Mouse (Mus musculus) myocyte (in vitro differentiated cells): ENCODE data around the gene Pml. TPM values are rescaled to one million over a fixed set of nuclear protein-coding genes. Genes with fewer than 3 reads are reported as not detected.

Experiments
- H3K27me3 ChIP-seq: one replicate; pipeline ENCODE4 v1.6.1; 2011; ENCODE audit not compliant: control insufficient read depth, insufficient read depth, insufficient read length
- H3K36me3 ChIP-seq: one replicate; pipeline ENCODE4 v1.6.1; 2011; ENCODE audit not compliant: control insufficient read depth, insufficient read depth
- H3K4me2 ChIP-seq: one replicate; pipeline ENCODE4 v1.6.1; 2011; ENCODE audit warnings: low read depth, control low read depth
- H3K4me3 ChIP-seq: one replicate; pipeline ENCODE4 v1.5.1; 2011; ENCODE audit warnings: mild to moderate bottlenecking, control low read depth, moderate library complexity
- H3K79me2 ChIP-seq: one replicate; pipeline ENCODE4 v1.6.1; 2011; ENCODE audit not compliant: control insufficient read depth, insufficient read depth
- H3ac ChIP-seq: one replicate; pipeline ENCODE4 v1.6.1; 2011; ENCODE audit not compliant: control insufficient read depth, insufficient read length
- CEBPB ChIP-seq: IDR thresholded peaks from 2 replicates; pipeline ENCODE4 v1.6.1; 2011; ENCODE audit warnings: mild to moderate bottlenecking, moderate library complexity; ENCODE audit not compliant: poor library complexity, insufficient read depth, severe bottlenecking
- E2F4 ChIP-seq: IDR thresholded peaks from one replicate; pipeline ENCODE4 v1.6.1; 2011; ENCODE audit warnings: mild to moderate bottlenecking, control low read depth, moderate library complexity; ENCODE audit not compliant: insufficient read depth
- MAX ChIP-seq: IDR thresholded peaks from one replicate; pipeline ENCODE4 v1.6.1; 2011; ENCODE audit warnings: low read depth, mild to moderate bottlenecking, control low read depth
- MYOD1 ChIP-seq, 3 experiments: IDR thresholded peaks; one replicate each; pipeline ENCODE4 v1.6.1; 2011; ENCODE audit warnings: control low read depth in 2 of 3, low read depth in 2 of 3, mild to moderate bottlenecking in 2 of 3, moderate library complexity in 1 of 3; ENCODE audit not compliant: insufficient read length in 2 of 3, control insufficient read depth in 1 of 3
- MYOG ChIP-seq, 3 experiments: IDR thresholded peaks; one replicate each; pipeline ENCODE4 v1.6.1; 2011; ENCODE audit warnings: control low read depth in 2 of 3, low read depth in 2 of 3, mild to moderate bottlenecking in 2 of 3; ENCODE audit not compliant: insufficient read length in 2 of 3, control insufficient read depth in 1 of 3, insufficient read depth in 1 of 3
- POLR2A ChIP-seq: IDR thresholded peaks from one replicate; pipeline ENCODE4 v1.6.1; 2011; ENCODE audit warnings: low read depth, mild to moderate bottlenecking, control low read depth, moderate library complexity; ENCODE audit not compliant: insufficient read length
- POLR2AphosphoS2 ChIP-seq: IDR thresholded peaks from one replicate; pipeline ENCODE4 v1.6.1; 2011; ENCODE audit warnings: low read depth, control low read depth; ENCODE audit not compliant: insufficient read length
- REST ChIP-seq: IDR thresholded peaks from one replicate; pipeline ENCODE4 v1.6.1; 2011; ENCODE audit warnings: mild to moderate bottlenecking, control low read depth, moderate library complexity; ENCODE audit not compliant: insufficient read depth, insufficient read length
- SRF ChIP-seq: IDR thresholded peaks from one replicate; pipeline ENCODE4 v1.6.1; 2011; ENCODE audit warnings: low read depth; ENCODE audit not compliant: control insufficient read depth, insufficient read length
- TCF12 ChIP-seq: IDR thresholded peaks from one replicate; pipeline ENCODE4 v1.6.1; 2011; ENCODE audit warnings: mild to moderate bottlenecking, control low read depth; ENCODE audit not compliant: poor library complexity, insufficient read depth, severe bottlenecking
- TCF3 ChIP-seq: IDR thresholded peaks from one replicate; pipeline ENCODE4 v1.6.1; 2011; ENCODE audit warnings: low read depth, control low read depth; ENCODE audit not compliant: insufficient read length
- USF1 ChIP-seq: IDR thresholded peaks from one replicate; pipeline ENCODE4 v1.6.1; 2011; ENCODE audit warnings: low read depth, mild to moderate bottlenecking, control low read depth, moderate library complexity
- polyA plus RNA-seq: library from polyadenylated mRNA; unstranded; fragments of >200 nt; fragmentation: generic; extraction: Trizol; gene quantifications from one replicate; pipeline ENCODE4 v1.2.1, GENCODE M21; 2012; ENCODE audit warnings: missing spikeins

Pml gene
- polyA plus RNA-seq, 1 experiment: 15.5 TPM

GRCm38 (mm10) chr9:58241780-58242485 is 7.7 kb downstream of the Pml start:
- Histone ChIP-seq H3K79me2 (peaks cover 66% of the 10 kb centered on the region), H3K4me2 (peak overlapping the region; percentile 42), H3K4me3 (no peak overlapping the region), H3K27me3 (no peaks in the 10 kb centered on the region), H3ac (no peak overlapping the region), H3K36me3 (no peaks in the 10 kb centered on the region)
- no peak for TF ChIP-seq POLR2AphosphoS2
- no peak for TF ChIP-seq POLR2A
- TF ChIP-seq MAX: no peak
- no peak for TF ChIP-seq TCF12
- TF ChIP-seq TCF3: no peak
- TF ChIP-seq SRF: no peak
- no peak for TF ChIP-seq REST
- TF ChIP-seq MYOG (IDR thresholded peaks at IDR 0.05; ENCODE audit: control insufficient read depth in 1 of 3, insufficient read depth in 1 of 3, insufficient read length in 2 of 3, low read depth in 2 of 3): no peak
- no peak for TF ChIP-seq USF1
- TF ChIP-seq MYOD1 (IDR thresholded peaks at IDR 0.05; ENCODE audit: control insufficient read depth in 1 of 3, insufficient read length in 2 of 3, low read depth in 2 of 3): no peak
- no peak for TF ChIP-seq CEBPB
- no peak for TF ChIP-seq E2F4

GRCm38 (mm10) chr9:58234502-58235015 is 15.0 kb downstream of the Pml start:
- TF ChIP-seq POLR2A (no peak), E2F4 (no peak), TCF12 (no peak)
- H3K79me2 ChIP-seq: peaks cover 10% of the 10 kb centered on the region
- H3K27me3 ChIP-seq: no peaks in the 10 kb centered on the region
- no peak overlapping the region for H3ac ChIP-seq
- H3K36me3 ChIP-seq: peaks cover 10% of the 10 kb centered on the region
- no peak overlapping the region for H3K4me3 ChIP-seq
- no peak overlapping the region for H3K4me2 ChIP-seq

DNA sequence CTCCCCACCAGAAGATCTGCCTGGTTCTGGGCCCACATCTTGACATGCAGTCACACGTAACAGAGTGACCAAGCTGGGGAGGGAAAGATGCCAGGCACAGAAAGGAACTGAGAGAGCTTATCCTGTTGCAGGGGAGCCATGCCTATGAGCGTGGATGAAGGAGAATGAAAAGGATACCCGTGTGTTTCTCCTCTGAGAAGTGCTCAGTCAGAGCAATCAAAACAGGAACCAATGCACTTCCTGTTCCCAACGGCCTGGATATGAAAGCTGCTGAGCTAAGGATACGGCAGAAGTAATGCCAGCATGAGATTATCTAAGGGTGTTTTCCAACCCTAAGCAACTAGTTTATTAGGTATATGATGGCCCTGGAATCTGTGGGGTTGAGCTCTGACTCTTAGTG is 17.2 kb downstream of the Pml start:
- Histone ChIP-seq H3K4me2 (no peak overlapping the region), H3ac (no peak overlapping the region), H3K27me3 (no peaks in the 10 kb centered on the region), H3K4me3 (no peak overlapping the region), H3K79me2 (no peaks in the 10 kb centered on the region), H3K36me3 (peaks cover 19% of the 10 kb centered on the region)
- TF ChIP-seq POLR2A (no peak), TCF3 (no peak), REST (no peak), USF1 (no peak), MYOD1 (IDR thresholded peaks at IDR 0.05; ENCODE audit: control insufficient read depth in 1 of 3, insufficient read length in 2 of 3, low read depth in 2 of 3) (no peak), SRF (no peak), MAX (no peak), CEBPB (no peak), E2F4 (no peak), MYOG (IDR thresholded peaks at IDR 0.05; ENCODE audit: control insufficient read depth in 1 of 3, insufficient read depth in 1 of 3, insufficient read length in 2 of 3, low read depth in 2 of 3) (no peak)

DNA sequence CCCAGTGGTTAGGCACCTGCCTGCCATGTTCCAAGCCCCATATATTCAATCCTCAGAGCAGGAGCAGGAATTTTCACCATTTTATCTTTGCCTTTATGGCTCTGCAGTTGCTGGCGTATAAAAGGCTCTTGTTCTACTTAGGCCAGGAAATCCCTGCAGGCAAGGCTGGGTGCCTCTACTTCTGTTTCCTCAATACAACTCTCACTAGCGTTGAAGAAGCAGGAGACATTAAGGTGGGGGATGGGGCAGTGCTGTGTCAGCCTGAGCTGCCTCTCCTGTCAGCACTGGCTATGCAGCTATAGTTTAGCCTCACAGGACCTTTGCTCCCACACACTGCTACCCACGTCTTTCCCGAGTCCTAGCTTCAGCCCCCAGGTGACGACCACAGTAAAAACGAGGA is 17.8 kb downstream of the Pml start:
- Histone ChIP-seq H3K27me3 (no peaks in the 10 kb centered on the region), H3K79me2 (no peaks in the 10 kb centered on the region), H3K4me2 (no peak overlapping the region), H3K36me3 (peaks cover 19% of the 10 kb centered on the region), H3ac (no peak overlapping the region), H3K4me3 (no peak overlapping the region)
- TF ChIP-seq POLR2AphosphoS2 (no peak), USF1 (no peak), POLR2A (no peak), MAX (no peak), TCF3 (no peak), REST (no peak), MYOD1 (IDR thresholded peaks at IDR 0.05; ENCODE audit: control insufficient read depth in 1 of 3, insufficient read length in 2 of 3, low read depth in 2 of 3) (no peak), MYOG (IDR thresholded peaks at IDR 0.05; ENCODE audit: control insufficient read depth in 1 of 3, insufficient read depth in 1 of 3, insufficient read length in 2 of 3, low read depth in 2 of 3) (no peak), SRF (no peak), E2F4 (no peak), CEBPB (no peak), TCF12 (no peak)
